Mouse (Mus musculus): ENCODE data around the gene Lypd8. TPM values are rescaled to one million over a fixed set of nuclear protein-coding genes. Genes with fewer than 3 reads are reported as not detected.
"Not testable (repeated sequence)": the region's sequence is repeated elsewhere in the genome, so short reads cannot be mapped to it uniquely, and the experiment has no call there.

Lypd8 gene
- polyA plus RNA-seq, 1 experiment from 2014 or later, result not detected

- Histone ChIP-seq H3K27ac (ENCODE audit: low read length) (no peak overlapping the region), H3K4me1 (ENCODE audit: insufficient read depth, low read depth, low read length) (no peaks in the 10 kb centered on the region), H3K36me3 (ENCODE audit: insufficient read depth, low read length) (no peaks in the 10 kb centered on the region), H3K4me2 (replicated peaks; ENCODE audit: low read depth, low read length) (no peak overlapping the region), H3K9ac (replicated peaks; ENCODE audit: low read depth) (no peak overlapping the region), H3K9me3 (ENCODE audit: low read length) (no peaks in the 10 kb centered on the region), H3K27me3 (replicated peaks; ENCODE audit: insufficient read depth, low read length) (no peaks in the 10 kb centered on the region), H3K4me3 (ENCODE audit: low read depth, low read length) (no peak overlapping the region)
- ATAC-seq (no peak), DNase-seq (ENCODE audit: low spot score) (no peak)
- WGBS, result 51% methylated on average over 3 of the region's 3 CpGs
- no peak for TF ChIP-seq CTCF (IDR thresholded peaks at IDR 0.05)
- no peak for TF ChIP-seq EP300 (IDR thresholded peaks at IDR 0.05)
Observed at GRCm38 (mm10) chr11:58354927-58355326, 23.9 kb upstream of the Lypd8 start.

- no peak overlapping the region for H3K27ac ChIP-seq (ENCODE audit: low read length)
- no peak for ATAC-seq
Observed at GRCm38 (mm10) chr11:58357042-58357441, 21.8 kb upstream of the Lypd8 start.

GRCm38 (mm10) chr11:58357844-58358534 lies 20.9 kb upstream of the Lypd8 start:
- WGBS, result 74% methylated on average over 6 of the region's 6 CpGs
- DNase-seq (ENCODE audit: low spot score), result no peak
- Histone ChIP-seq H3K4me3 (ENCODE audit: low read depth, low read length) (no peak overlapping the region), H3K27ac (ENCODE audit: low read length) (no peak overlapping the region), H3K4me2 (replicated peaks; ENCODE audit: low read depth, low read length) (no peak overlapping the region), H3K36me3 (ENCODE audit: insufficient read depth, low read length) (no peaks in the 10 kb centered on the region), H3K4me1 (ENCODE audit: insufficient read depth, low read depth, low read length) (no peaks in the 10 kb centered on the region), H3K9ac (replicated peaks; ENCODE audit: low read depth) (no peak overlapping the region), H3K9me3 (ENCODE audit: low read length) (no peaks in the 10 kb centered on the region), H3K27me3 (replicated peaks; ENCODE audit: insufficient read depth, low read length) (no peaks in the 10 kb centered on the region)
- no peak for TF ChIP-seq EP300 (IDR thresholded peaks at IDR 0.05)
- no peak for TF ChIP-seq CTCF (IDR thresholded peaks at IDR 0.05)
- ATAC-seq, result no peak

More at GRCm38 (mm10) chr11:58357042-58357441, 21.8 kb upstream of the Lypd8 start:
- TF ChIP-seq EP300 (IDR thresholded peaks at IDR 0.05), result no peak
- TF ChIP-seq CTCF (IDR thresholded peaks at IDR 0.05), result no peak
- no peak overlapping the region for H3K9ac ChIP-seq (replicated peaks; ENCODE audit: low read depth)
- H3K9me3 ChIP-seq (ENCODE audit: low read length), result no peaks in the 10 kb centered on the region
- no peaks in the 10 kb centered on the region for H3K4me1 ChIP-seq (ENCODE audit: insufficient read depth, low read depth, low read length)
- no peak overlapping the region for H3K4me3 ChIP-seq (ENCODE audit: low read depth, low read length)
- no peak for DNase-seq (ENCODE audit: low spot score)
- H3K36me3 ChIP-seq (ENCODE audit: insufficient read depth, low read length), result no peaks in the 10 kb centered on the region
- 86% methylated on average over 3 of the region's 3 CpGs for WGBS
- H3K4me2 ChIP-seq (replicated peaks; ENCODE audit: low read depth, low read length), result no peak overlapping the region
- no peaks in the 10 kb centered on the region for H3K27me3 ChIP-seq (replicated peaks; ENCODE audit: insufficient read depth, low read length)

- H3K36me3 ChIP-seq (ENCODE audit: insufficient read depth, low read length); H3K4me3 ChIP-seq (ENCODE audit: low read depth, low read length); H3K4me1 ChIP-seq (ENCODE audit: insufficient read depth, low read depth, low read length); H3K27me3 ChIP-seq (replicated peaks; ENCODE audit: insufficient read depth, low read length); H3K9me3 ChIP-seq (ENCODE audit: low read length); H3K9ac ChIP-seq (replicated peaks; ENCODE audit: low read depth); ATAC-seq; H3K27ac ChIP-seq (ENCODE audit: low read length); H3K4me2 ChIP-seq (replicated peaks; ENCODE audit: low read depth, low read length); DNase-seq (ENCODE audit: low spot score): not testable (repeated sequence)
- no CpG with 5 or more reads among the region's 6 CpGs for WGBS
Observed at GRCm38 (mm10) chr11:58362562-58362961, 16.3 kb upstream of the Lypd8 start.

- no peaks in the 10 kb centered on the region for H3K27me3 ChIP-seq (replicated peaks; ENCODE audit: insufficient read depth, low read length)
- no peak for TF ChIP-seq CTCF (IDR thresholded peaks at IDR 0.05)
- TF ChIP-seq EP300 (IDR thresholded peaks at IDR 0.05), result no peak
- H3K4me3 ChIP-seq (ENCODE audit: low read depth, low read length), result no peak overlapping the region
- H3K36me3 ChIP-seq (ENCODE audit: insufficient read depth, low read length), result no peaks in the 10 kb centered on the region
- H3K9me3 ChIP-seq (ENCODE audit: low read length), result no peaks in the 10 kb centered on the region
- no peaks in the 10 kb centered on the region for H3K4me1 ChIP-seq (ENCODE audit: insufficient read depth, low read depth, low read length)
- ATAC-seq (no peak), DNase-seq (ENCODE audit: low spot score) (no peak)
- H3K27ac ChIP-seq (ENCODE audit: low read length), result no peak overlapping the region
- no peak overlapping the region for H3K4me2 ChIP-seq (replicated peaks; ENCODE audit: low read depth, low read length)
- H3K9ac ChIP-seq (replicated peaks; ENCODE audit: low read depth), result no peak overlapping the region
- WGBS, result 48% methylated on average over 3 of the region's 3 CpGs
Observed at GRCm38 (mm10) chr11:58364454-58364853, 14.4 kb upstream of the Lypd8 start.

- H3K27ac ChIP-seq (ENCODE audit: low read length); H3K9me3 ChIP-seq (ENCODE audit: low read length); H3K4me2 ChIP-seq (replicated peaks; ENCODE audit: low read depth, low read length); ATAC-seq; DNase-seq (ENCODE audit: low spot score); H3K27me3 ChIP-seq (replicated peaks; ENCODE audit: insufficient read depth, low read length); H3K36me3 ChIP-seq (ENCODE audit: insufficient read depth, low read length); H3K4me1 ChIP-seq (ENCODE audit: insufficient read depth, low read depth, low read length); H3K9ac ChIP-seq (replicated peaks; ENCODE audit: low read depth); H3K4me3 ChIP-seq (ENCODE audit: low read depth, low read length): not testable (repeated sequence)
- WGBS, result no CpG with 5 or more reads among the region's 6 CpGs
Observed at GRCm38 (mm10) chr11:58366191-58366590, 12.7 kb upstream of the Lypd8 start.

- ATAC-seq (no peak), DNase-seq (ENCODE audit: low spot score) (no peak)
- Histone ChIP-seq H3K36me3 (ENCODE audit: insufficient read depth, low read length) (no peaks in the 10 kb centered on the region), H3K4me2 (replicated peaks; ENCODE audit: low read depth, low read length) (no peak overlapping the region), H3K4me3 (ENCODE audit: low read depth, low read length) (no peak overlapping the region), H3K27ac (ENCODE audit: low read length) (no peak overlapping the region), H3K27me3 (replicated peaks; ENCODE audit: insufficient read depth, low read length) (no peaks in the 10 kb centered on the region), H3K4me1 (ENCODE audit: insufficient read depth, low read depth, low read length) (no peaks in the 10 kb centered on the region), H3K9ac (replicated peaks; ENCODE audit: low read depth) (no peak overlapping the region), H3K9me3 (ENCODE audit: low read length) (no peaks in the 10 kb centered on the region)
- WGBS, result 53% methylated on average over 2 of the region's 2 CpGs
- TF ChIP-seq CTCF (IDR thresholded peaks at IDR 0.05), result no peak
- no peak for TF ChIP-seq EP300 (IDR thresholded peaks at IDR 0.05)
Observed at GRCm38 (mm10) chr11:58377273-58377672, 1.6 kb upstream of the Lypd8 start.

Data from lung, postnatal 0 days (tissue).